Mouse (Mus musculus) embryonic facial prominence, embryonic 15.5 days (tissue): ENCODE results near the gene Gpr15. TPM values are rescaled to one million over a fixed set of nuclear protein-coding genes. Genes with fewer than 3 reads are reported as not detected.

Experiments used
- ATAC-seq: fragments of 200-750 bp; cut with Nextera tagmentation; 2 replicates; pipeline ENCODE4 v1.8.0; 2017; ENCODE audit warnings: low read depth, moderate TSS enrichment; ENCODE audit not compliant: insufficient number of reproducible peaks, low FRiP score, low TSS enrichment
- H3K27ac ChIP-seq: fragments of 300-500 bp; sonication (generic); replicated peaks from 2 replicates; pipeline ENCODE4 v1.5.1; 2015; ENCODE audit warnings: mild to moderate bottlenecking, inconsistent platforms
- H3K27me3 ChIP-seq: fragments of 300-500 bp; sonication (generic); 2 replicates; pipeline ENCODE4 v1.6.1; 2015; ENCODE audit warnings: inconsistent platforms
- H3K36me3 ChIP-seq: fragments of 300-500 bp; sonication (generic); 2 replicates; pipeline ENCODE4 v1.6.1; 2015; ENCODE audit warnings: mild to moderate bottlenecking, inconsistent platforms
- H3K4me1 ChIP-seq: fragments of 300-500 bp; sonication (generic); 2 replicates; pipeline ENCODE4 v1.6.1; 2015; ENCODE audit warnings: inconsistent platforms
- H3K4me2 ChIP-seq: fragments of 300-500 bp; sonication (generic); replicated peaks from 2 replicates; pipeline ENCODE4 v1.6.1; 2015; ENCODE audit warnings: mild to moderate bottlenecking, inconsistent platforms
- H3K4me3 ChIP-seq: fragments of 300-500 bp; sonication (generic); replicated peaks from 2 replicates; pipeline ENCODE4 v1.5.1; 2015; ENCODE audit warnings: mild to moderate bottlenecking, inconsistent platforms
- H3K9ac ChIP-seq: fragments of 300-500 bp; sonication (generic); 2 replicates; pipeline ENCODE4 v1.6.1; 2015; ENCODE audit warnings: inconsistent platforms
- H3K9me3 ChIP-seq: fragments of 300-500 bp; sonication (generic); replicated peaks from 2 replicates; pipeline ENCODE4 v1.6.1; 2016; ENCODE audit warnings: inconsistent platforms
- WGBS: fragments of 180-500 bp; shearing (Covaris S2); methylation state at CpG from one replicate; pipeline ENCODE4 v1.1.7; 2015; 5-methylcytosine and 5-hydroxymethylcytosine counted together
- polyA plus RNA-seq: library from polyadenylated mRNA; unstranded; fragments of >200 nt; fragmentation: Nextera tagmentation; extraction: Ambion mirVana; gene quantifications from 2 replicates; pipeline ENCODE4 v1.2.1, GENCODE M21; 2015

Gene Gpr15
- polyA plus RNA-seq, 1 experiment from 2014 or later, result 0.19 TPM

DNA sequence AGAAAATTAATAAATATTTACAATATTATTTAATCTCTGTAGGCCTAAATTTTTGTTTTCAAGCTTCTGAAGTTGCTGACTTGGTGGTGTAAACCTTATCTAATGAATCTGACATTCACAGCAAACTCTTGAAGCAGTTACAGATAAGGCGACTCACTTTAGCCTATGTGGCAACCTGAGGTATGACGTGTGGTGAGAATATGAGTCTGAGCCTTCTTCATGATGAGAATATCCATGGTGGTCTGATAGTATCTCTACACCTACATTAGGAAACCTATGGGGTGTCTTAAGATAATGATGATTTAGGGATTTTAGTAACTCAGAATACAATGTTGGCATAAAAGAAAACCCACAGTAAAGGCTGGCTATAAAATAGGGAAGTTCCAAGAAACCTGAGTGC, 3.4 kb upstream of the Gpr15 start:
- Histone ChIP-seq H3K27ac (no peak overlapping the region), H3K27me3 (no peaks in the 10 kb centered on the region), H3K4me3 (no peak overlapping the region), H3K4me2 (no peak overlapping the region), H3K4me1 (no peaks in the 10 kb centered on the region), H3K36me3 (no peaks in the 10 kb centered on the region), H3K9ac (no peak overlapping the region), H3K9me3 (no peaks in the 10 kb centered on the region)
- ATAC-seq, result no peak
- WGBS, result 86% methylated on average over 2 of the region's 2 CpGs

GRCm38 (mm10) chr16:58715018-58715417, 3.9 kb downstream of the Gpr15 start:
- Histone ChIP-seq H3K36me3 (no peaks in the 10 kb centered on the region), H3K27me3 (no peaks in the 10 kb centered on the region), H3K27ac (no peak overlapping the region), H3K9me3 (no peaks in the 10 kb centered on the region), H3K4me1 (no peaks in the 10 kb centered on the region), H3K4me3 (no peak overlapping the region), H3K9ac (no peak overlapping the region), H3K4me2 (no peak overlapping the region)
- no peak for ATAC-seq
- 78% methylated on average over 4 of the region's 4 CpGs for WGBS

DNA sequence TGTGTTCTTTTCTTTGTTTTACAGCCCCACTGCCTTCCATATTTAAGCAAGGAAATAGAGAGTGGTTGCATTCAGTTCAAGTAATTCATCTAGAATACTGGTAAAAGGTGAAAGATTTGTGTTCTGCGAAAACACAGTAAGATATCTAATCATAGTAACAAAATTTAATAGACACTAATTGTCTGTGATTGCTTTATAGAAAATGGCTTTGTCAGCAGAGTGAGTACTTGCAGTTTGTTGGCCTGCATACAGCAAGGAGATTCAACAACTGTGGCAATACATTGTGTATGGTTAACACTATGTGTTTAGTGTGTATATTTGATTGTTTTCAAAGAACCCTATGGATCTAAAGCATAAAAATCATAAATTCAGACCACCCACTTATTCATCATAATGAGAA, 5.7 kb downstream of the Gpr15 start:
- no peak for ATAC-seq
- H3K4me2 ChIP-seq, result no peak overlapping the region
- H3K27ac ChIP-seq, result no peak overlapping the region
- H3K9me3 ChIP-seq, result no peaks in the 10 kb centered on the region
- H3K27me3 ChIP-seq, result no peaks in the 10 kb centered on the region
- no peak overlapping the region for H3K4me3 ChIP-seq
- H3K4me1 ChIP-seq, result no peaks in the 10 kb centered on the region
- no peak overlapping the region for H3K9ac ChIP-seq
- no peaks in the 10 kb centered on the region for H3K36me3 ChIP-seq
- WGBS, result 96% methylated on average over 1 of the region's 1 CpGs

- no peak for ATAC-seq
- WGBS, result 44% methylated on average over 8 of the region's 8 CpGs
Observed at GRCm38 (mm10) chr16:58712221-58712620, 6.6 kb downstream of the Gpr15 start.

DNA sequence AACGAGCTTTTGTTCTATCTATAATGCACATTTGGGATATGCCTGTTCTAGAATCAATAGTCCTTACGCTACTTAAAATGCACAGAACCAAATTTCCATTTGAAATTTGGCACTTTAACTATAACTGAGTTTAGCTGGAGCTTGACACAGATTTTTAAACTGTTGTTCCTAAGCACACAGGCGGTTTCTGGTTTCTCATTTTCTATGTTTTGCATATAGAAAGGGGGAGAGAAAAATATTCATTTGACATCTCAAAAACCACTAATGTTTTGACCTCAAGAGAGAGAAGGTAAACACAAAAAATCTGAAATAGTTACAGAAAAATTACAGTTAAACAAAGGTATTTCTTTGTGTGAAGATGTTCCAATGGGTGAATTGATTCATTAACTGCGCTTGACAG, 9.3 kb downstream of the Gpr15 start:
- no peak overlapping the region for H3K9ac ChIP-seq
- no peak overlapping the region for H3K4me3 ChIP-seq
- ATAC-seq, result no peak
- H3K9me3 ChIP-seq, result no peaks in the 10 kb centered on the region
- H3K27ac ChIP-seq, result no peak overlapping the region
- H3K36me3 ChIP-seq, result no peaks in the 10 kb centered on the region
- WGBS, result 79% methylated on average over 4 of the region's 4 CpGs
- H3K4me1 ChIP-seq, result no peaks in the 10 kb centered on the region
- H3K27me3 ChIP-seq, result no peaks in the 10 kb centered on the region
- no peak overlapping the region for H3K4me2 ChIP-seq

More at GRCm38 (mm10) chr16:58712221-58712620, 6.6 kb downstream of the Gpr15 start:
- Histone ChIP-seq H3K4me3 (0 out of 2 replicates have a peak overlapping the region, but pooled peaks have one; percentile 4), H3K9me3 (no peaks in the 10 kb centered on the region), H3K4me1 (no peaks in the 10 kb centered on the region), H3K9ac (no peak overlapping the region), H3K36me3 (no peaks in the 10 kb centered on the region), H3K4me2 (no peak overlapping the region), H3K27me3 (no peaks in the 10 kb centered on the region), H3K27ac (no peak overlapping the region)

DNA sequence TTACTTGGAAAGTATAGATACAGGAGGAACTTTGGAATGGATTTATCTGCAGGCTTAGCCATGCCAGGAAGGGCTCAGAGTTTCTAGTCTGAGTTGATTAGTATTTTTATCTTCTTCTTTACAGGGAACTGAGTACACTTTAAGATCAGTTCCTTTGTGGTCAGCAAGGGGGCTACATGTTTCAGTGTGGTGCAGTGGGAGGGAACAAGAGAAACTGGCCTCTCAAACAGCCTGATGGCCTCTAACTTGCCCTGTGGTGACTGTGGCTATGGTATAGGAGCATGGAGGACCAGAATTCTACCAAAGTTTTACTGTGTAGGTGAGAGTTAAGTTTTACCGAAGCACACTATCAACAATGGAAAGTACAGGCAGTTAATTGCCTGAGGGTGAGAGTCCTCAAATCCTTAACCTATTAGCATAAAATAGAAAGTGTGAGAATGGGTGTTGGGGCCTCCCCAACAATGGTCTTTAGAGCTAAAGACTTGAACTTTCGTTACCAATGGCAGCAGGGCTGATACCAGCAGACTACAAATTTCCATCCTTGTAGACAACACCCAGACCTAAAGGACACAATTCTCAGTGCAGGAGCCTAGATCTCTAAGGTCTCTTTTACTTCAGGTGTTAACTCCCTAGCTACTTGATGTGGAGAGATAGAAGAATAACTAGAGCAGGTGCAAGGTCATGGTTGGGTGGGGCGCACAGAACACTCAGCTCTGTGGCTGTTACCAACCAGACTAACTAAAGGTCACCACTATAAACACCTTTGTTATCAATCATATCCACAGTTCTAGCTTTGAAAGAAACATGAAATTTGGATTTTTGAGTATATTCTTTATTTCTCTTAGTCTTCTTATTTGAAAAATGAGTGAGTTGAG, 10.0 kb downstream of the Gpr15 start:
- no peak overlapping the region for H3K27ac ChIP-seq
- H3K4me3 ChIP-seq, result no peak overlapping the region
- no peak for ATAC-seq
- H3K9me3 ChIP-seq, result no peaks in the 10 kb centered on the region
- H3K27me3 ChIP-seq, result no peaks in the 10 kb centered on the region
- H3K4me2 ChIP-seq, result no peak overlapping the region
- no peaks in the 10 kb centered on the region for H3K36me3 ChIP-seq
- WGBS, result 84% methylated on average over 3 of the region's 3 CpGs
- H3K9ac ChIP-seq, result no peak overlapping the region
- no peaks in the 10 kb centered on the region for H3K4me1 ChIP-seq

GRCm38 (mm10) chr16:58707276-58707905, 11.5 kb downstream of the Gpr15 start:
- no peak overlapping the region for H3K4me3 ChIP-seq

DNA sequence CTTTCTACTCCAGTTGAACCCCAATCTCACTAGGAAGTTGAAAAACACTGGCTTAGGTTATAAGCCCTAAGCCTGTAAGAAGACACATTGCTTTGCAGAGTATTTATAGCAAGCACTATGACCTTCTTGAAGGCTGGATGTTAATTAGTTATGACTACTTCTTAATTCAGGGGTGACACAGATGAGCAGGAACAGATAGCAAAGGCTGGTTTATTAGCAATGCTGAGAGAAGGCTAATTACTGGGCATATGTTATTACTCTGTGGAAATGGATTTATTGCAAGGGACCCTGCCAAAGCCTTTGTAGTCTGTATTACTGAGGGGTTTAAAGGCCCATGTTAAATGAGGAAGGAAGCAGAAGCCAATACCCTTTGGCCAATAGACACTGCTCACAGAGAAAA, 13.9 kb downstream of the Gpr15 start:
- Histone ChIP-seq H3K4me1 (no peaks in the 10 kb centered on the region), H3K27ac (no peak overlapping the region), H3K9ac (no peak overlapping the region), H3K4me3 (no peak overlapping the region), H3K27me3 (no peaks in the 10 kb centered on the region), H3K9me3 (no peaks in the 10 kb centered on the region), H3K4me2 (no peak overlapping the region), H3K36me3 (no peaks in the 10 kb centered on the region)
- no peak for ATAC-seq

More at GRCm38 (mm10) chr16:58707276-58707905, 11.5 kb downstream of the Gpr15 start:
- Histone ChIP-seq H3K36me3 (no peaks in the 10 kb centered on the region), H3K27ac (no peak overlapping the region), H3K4me1 (no peaks in the 10 kb centered on the region), H3K9me3 (no peaks in the 10 kb centered on the region), H3K9ac (no peak overlapping the region), H3K4me2 (no peak overlapping the region), H3K27me3 (no peaks in the 10 kb centered on the region)
- 87% methylated on average over 4 of the region's 4 CpGs for WGBS
- no peak for ATAC-seq

- Histone ChIP-seq H3K27me3 (no peaks in the 10 kb centered on the region), H3K9ac (no peak overlapping the region), H3K4me1 (no peaks in the 10 kb centered on the region), H3K27ac (no peak overlapping the region), H3K4me3 (no peak overlapping the region), H3K4me2 (no peak overlapping the region), H3K36me3 (no peaks in the 10 kb centered on the region), H3K9me3 (no peaks in the 10 kb centered on the region)
- 30% methylated on average over 10 of the region's 10 CpGs for WGBS
- no peak for ATAC-seq
Observed at GRCm38 (mm10) chr16:58703382-58704124, 15.3 kb downstream of the Gpr15 start.

- Histone ChIP-seq H3K27me3 (no peaks in the 10 kb centered on the region), H3K27ac (no peak overlapping the region), H3K4me3 (no peak overlapping the region), H3K9me3 (no peaks in the 10 kb centered on the region), H3K36me3 (no peaks in the 10 kb centered on the region), H3K4me1 (no peaks in the 10 kb centered on the region), H3K9ac (no peak overlapping the region), H3K4me2 (no peak overlapping the region)
- ATAC-seq, result no peak
- 71% methylated on average over 10 of the region's 10 CpGs for WGBS
Observed at GRCm38 (mm10) chr16:58702329-58702932, 16.4 kb downstream of the Gpr15 start.

DNA sequence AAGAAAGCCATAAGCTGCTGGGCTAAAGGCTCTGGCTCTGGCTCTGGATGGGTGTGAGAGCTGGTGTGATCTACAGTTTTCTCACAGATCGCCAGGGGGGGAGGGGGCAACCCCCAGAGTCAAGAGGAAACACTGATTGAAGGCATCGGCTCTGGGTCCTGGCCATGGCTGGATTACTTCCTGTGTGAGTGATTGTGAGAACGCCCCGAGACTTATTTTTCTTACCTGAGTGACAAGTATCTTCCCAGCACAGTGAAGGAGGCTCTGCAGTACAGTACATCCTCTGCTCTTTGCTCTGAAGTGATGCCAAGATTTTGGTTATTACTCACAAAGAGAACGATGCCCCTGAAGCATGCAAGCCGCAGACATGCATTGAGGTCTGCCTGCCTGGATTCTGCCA, 17.1 kb downstream of the Gpr15 start:
- no peak overlapping the region for H3K4me2 ChIP-seq
- no peaks in the 10 kb centered on the region for H3K36me3 ChIP-seq
- no peak overlapping the region for H3K9ac ChIP-seq
- no peaks in the 10 kb centered on the region for H3K9me3 ChIP-seq
- H3K4me3 ChIP-seq, result no peak overlapping the region
- H3K27ac ChIP-seq, result no peak overlapping the region
- H3K27me3 ChIP-seq, result no peaks in the 10 kb centered on the region
- ATAC-seq, result no peak
- WGBS, result 42% methylated on average over 6 of the region's 6 CpGs
- H3K4me1 ChIP-seq, result no peaks in the 10 kb centered on the region
